Comparison of ENCODE assay signal across 19 mouse cellular contexts in the genomic region with DNA sequence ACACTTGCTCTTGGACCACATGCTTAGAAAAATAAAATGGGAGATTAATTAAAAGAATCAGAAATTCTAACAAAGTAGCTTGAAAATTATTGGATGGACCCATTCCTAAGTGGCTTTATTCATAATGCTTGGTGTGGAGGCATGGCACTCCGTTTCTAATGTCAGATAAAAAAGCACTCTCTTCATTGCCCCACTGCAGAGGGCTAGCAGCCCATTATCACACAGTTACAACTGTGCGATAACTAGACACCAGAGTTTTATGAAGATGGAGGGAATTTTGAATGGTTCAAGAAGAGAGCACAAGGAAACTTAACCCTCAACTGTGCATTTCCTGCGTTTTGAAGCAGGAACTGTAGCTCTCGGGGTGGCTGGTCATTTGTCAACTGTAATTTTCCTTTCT.
"Had no signal": no experiment of that assay in that cellular context is flagged by ENCODE, and none has a peak within 500 bp of the region (broad histone marks: within the 10 kb centered on the region; RNA-seq: fewer than 3 reads in every experiment).

No protein-coding gene starts in this region.

- H3K4me2 ChIP-seq: intestine, embryonic 15.5 days; lung, embryonic 15.5 days; midbrain, embryonic 12.5 days; midbrain, embryonic 15.5 days; neural tube, embryonic 13.5 days had no signal

- H3K4me3 ChIP-seq: intestine, embryonic 15.5 days; layer of hippocampus, adult 2 months; lung, embryonic 15.5 days; midbrain, embryonic 12.5 days; midbrain, embryonic 15.5 days; myocyte; neural tube, embryonic 13.5 days had no signal

- ATAC-seq: intestine, embryonic 15.5 days; midbrain, embryonic 15.5 days had no signal

- H3K36me3 ChIP-seq: intestine, embryonic 15.5 days; lung, embryonic 15.5 days; midbrain, embryonic 12.5 days; midbrain, embryonic 15.5 days; neural tube, embryonic 13.5 days had no signal

- H3K9ac ChIP-seq: intestine, embryonic 15.5 days; lung, embryonic 15.5 days; midbrain, embryonic 12.5 days; midbrain, embryonic 15.5 days; neural tube, embryonic 13.5 days had no signal

- H3K4me1 ChIP-seq: intestine, embryonic 15.5 days; lung, embryonic 15.5 days; midbrain, embryonic 12.5 days had no signal

- H3K27me3 ChIP-seq: intestine, embryonic 15.5 days; lung, embryonic 15.5 days; midbrain, embryonic 12.5 days; midbrain, embryonic 15.5 days; neural tube, embryonic 13.5 days had no signal

- DNase-seq: kidney, adult 18-20 months; kidney, adult 9 months; kidney, postnatal 14 days; layer of hippocampus, adult 9-11 months; lung, adult 18-20 months; lung, postnatal 10 days; lung, postnatal 36 days; retina, postnatal 1 day; right cerebral cortex, postnatal 25 days; spleen, adult 18-20 months; thymus, adult 18-20 months; thymus, postnatal 36 days had no signal

- H3K9me3 ChIP-seq: intestine, embryonic 15.5 days; lung, embryonic 15.5 days; midbrain, embryonic 12.5 days; midbrain, embryonic 15.5 days; neural tube, embryonic 13.5 days had no signal

- H3K27ac ChIP-seq: intestine, embryonic 15.5 days; layer of hippocampus, adult 2 months; lung, embryonic 15.5 days; midbrain, embryonic 12.5 days; midbrain, embryonic 15.5 days; neural tube, embryonic 13.5 days had no signal
